Mouse (Mus musculus) neural tube, embryonic 15.5 days (tissue): ENCODE measurements around the gene Arrdc3. TPM values are rescaled to one million over a fixed set of nuclear protein-coding genes. Genes with fewer than 3 reads are reported as not detected.

ENCODE experiments used
- ATAC-seq: fragments of 200-750 bp; cut with Nextera tagmentation; 2 replicates; pipeline ENCODE4 v1.8.0; 2017; ENCODE audit warnings: mild to moderate bottlenecking, moderate TSS enrichment, moderate library complexity; ENCODE audit not compliant: low FRiP score
- H3K27ac ChIP-seq: fragments of 300-500 bp; sonication (generic); replicated peaks from 2 replicates; pipeline ENCODE4 v1.5.1; 2015; ENCODE audit warnings: mild to moderate bottlenecking, inconsistent platforms
- H3K27me3 ChIP-seq: fragments of 300-500 bp; sonication (generic); replicated peaks from 2 replicates; pipeline ENCODE4 v1.6.1; 2015; ENCODE audit warnings: inconsistent platforms
- H3K36me3 ChIP-seq: fragments of 300-500 bp; sonication (generic); 2 replicates; pipeline ENCODE4 v1.6.1; 2015; ENCODE audit warnings: inconsistent platforms
- H3K4me1 ChIP-seq: fragments of 300-500 bp; sonication (generic); 2 replicates; pipeline ENCODE4 v1.6.1; 2015; ENCODE audit warnings: inconsistent platforms
- H3K4me2 ChIP-seq: fragments of 300-500 bp; sonication (generic); 2 replicates; pipeline ENCODE4 v1.6.1; 2015; ENCODE audit warnings: inconsistent platforms, mild to moderate bottlenecking, moderate library complexity
- H3K4me3 ChIP-seq: fragments of 300-500 bp; sonication (generic); replicated peaks from 2 replicates; pipeline ENCODE4 v1.5.1; 2015; ENCODE audit warnings: mild to moderate bottlenecking, inconsistent platforms
- H3K9ac ChIP-seq: fragments of 300-500 bp; sonication (generic); replicated peaks from 2 replicates; pipeline ENCODE4 v1.6.1; 2015; ENCODE audit warnings: mild to moderate bottlenecking, inconsistent platforms
- H3K9me3 ChIP-seq: fragments of 300-500 bp; sonication (generic); replicated peaks from 2 replicates; pipeline ENCODE4 v1.6.1; 2016; ENCODE audit warnings: inconsistent platforms
- WGBS: fragments of 180-500 bp; shearing (Covaris S2); methylation state at CpG from one replicate; pipeline ENCODE4 v1.1.7; 2015; ENCODE audit warnings: mixed read lengths; 5-methylcytosine and 5-hydroxymethylcytosine counted together
- polyA plus RNA-seq: library from polyadenylated mRNA; unstranded; fragments of >200 nt; fragmentation: Nextera tagmentation; extraction: Ambion mirVana; gene quantifications from 2 replicates; pipeline ENCODE4 v1.2.1, GENCODE M21; 2015

Arrdc3 gene
- polyA plus RNA-seq, 1 experiment from 2014 or later = 32.3 TPM

DNA sequence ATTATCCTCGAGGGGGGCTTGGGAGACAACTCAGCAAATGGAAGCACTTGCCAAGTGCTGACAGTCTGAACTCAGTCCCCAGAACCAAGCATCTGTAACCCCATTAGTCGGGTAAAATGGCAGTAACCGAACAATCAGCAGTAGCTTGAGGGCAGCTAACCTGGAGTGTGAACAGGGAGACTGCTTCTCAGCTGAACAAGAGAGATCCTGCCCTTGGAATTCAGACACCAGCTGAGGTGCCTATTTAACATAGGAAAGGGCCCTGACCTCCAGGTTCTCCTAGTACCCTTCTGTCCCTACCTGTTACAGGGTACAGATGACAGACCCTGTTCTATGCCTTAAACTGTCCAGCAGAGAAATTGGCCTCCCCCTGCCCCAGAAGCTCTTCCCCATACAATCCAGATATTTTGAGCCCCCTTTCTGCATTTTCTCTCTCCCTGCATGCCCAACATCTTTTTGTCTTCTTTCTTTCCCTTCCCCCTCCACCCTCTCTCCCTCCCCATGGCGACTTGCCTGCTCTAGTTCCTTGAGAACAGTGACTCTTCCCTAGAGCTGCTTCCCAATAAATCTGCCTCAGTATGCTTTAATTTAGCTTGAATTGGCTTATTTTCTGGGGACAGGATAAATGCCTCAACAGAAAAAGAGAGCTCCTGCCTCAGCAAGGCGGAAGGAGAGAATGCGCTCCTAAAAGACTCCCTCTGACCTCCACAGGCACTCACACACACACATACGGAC is 38.6 kb downstream of the Arrdc3 start:
- Histone ChIP-seq H3K36me3 (no peaks in the 10 kb centered on the region), H3K4me3 (no peak overlapping the region), H3K9ac (no peak overlapping the region), H3K27ac (no peak overlapping the region), H3K9me3 (no peaks in the 10 kb centered on the region), H3K27me3 (no peaks in the 10 kb centered on the region), H3K4me1 (no peaks in the 10 kb centered on the region), H3K4me2 (no peak overlapping the region)
- ATAC-seq = peak; percentile 53; the same call in 1 of the 2 replicates
- 37% methylated on average over 7 of the region's 7 CpGs for WGBS

DNA sequence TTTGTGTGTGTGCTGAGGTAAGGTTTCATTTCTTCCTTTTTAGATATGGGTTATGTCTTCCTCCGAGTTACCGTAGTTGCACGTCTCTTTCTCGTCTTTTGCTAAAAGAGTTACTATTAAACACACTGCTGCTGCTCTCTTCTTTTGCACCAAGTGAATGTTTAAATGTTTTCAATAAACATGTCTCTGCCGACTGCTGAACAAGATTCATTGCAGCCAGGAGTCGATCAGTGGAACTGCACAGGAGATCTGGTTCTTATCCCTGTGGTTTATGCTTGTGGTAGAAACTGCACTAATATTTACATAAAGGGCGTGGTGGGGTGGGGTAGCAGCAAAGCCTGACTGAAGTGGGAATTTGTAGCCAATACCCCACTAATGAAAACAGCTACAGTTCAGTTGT is 45.0 kb downstream of the Arrdc3 start:
- H3K4me3 ChIP-seq = no peak overlapping the region
- WGBS = 65% methylated on average over 7 of the region's 7 CpGs
- no peaks in the 10 kb centered on the region for H3K36me3 ChIP-seq

DNA sequence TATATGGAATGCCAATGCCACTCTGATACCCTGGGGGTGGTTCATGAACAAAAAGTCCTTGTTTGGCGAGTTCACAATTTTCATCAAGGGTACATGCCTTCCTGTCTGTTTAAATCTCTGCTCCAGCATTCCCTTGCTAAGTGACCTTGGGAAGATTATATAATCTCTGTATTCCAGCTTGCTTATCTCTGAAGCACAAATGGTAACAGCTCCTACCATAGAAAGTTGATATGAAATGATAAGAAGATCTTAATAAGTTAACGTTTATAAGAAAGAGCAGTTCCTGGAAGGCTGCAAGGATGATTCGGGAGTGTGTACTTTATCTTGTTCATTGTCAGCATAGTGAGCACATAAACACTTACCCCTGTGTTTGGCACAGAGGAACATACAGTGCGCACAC is 46.8 kb downstream of the Arrdc3 start:
- Histone ChIP-seq H3K36me3 (no peaks in the 10 kb centered on the region), H3K4me3 (no peak overlapping the region)
- ATAC-seq = no peak

More for the DNA sequence above, 45.0 kb downstream of the Arrdc3 start:
- Histone ChIP-seq H3K9me3 (no peaks in the 10 kb centered on the region), H3K4me2 (no peak overlapping the region), H3K27me3 (no peaks in the 10 kb centered on the region), H3K27ac (no peak overlapping the region), H3K9ac (no peak overlapping the region), H3K4me1 (no peaks in the 10 kb centered on the region)
- ATAC-seq = no peak

DNA sequence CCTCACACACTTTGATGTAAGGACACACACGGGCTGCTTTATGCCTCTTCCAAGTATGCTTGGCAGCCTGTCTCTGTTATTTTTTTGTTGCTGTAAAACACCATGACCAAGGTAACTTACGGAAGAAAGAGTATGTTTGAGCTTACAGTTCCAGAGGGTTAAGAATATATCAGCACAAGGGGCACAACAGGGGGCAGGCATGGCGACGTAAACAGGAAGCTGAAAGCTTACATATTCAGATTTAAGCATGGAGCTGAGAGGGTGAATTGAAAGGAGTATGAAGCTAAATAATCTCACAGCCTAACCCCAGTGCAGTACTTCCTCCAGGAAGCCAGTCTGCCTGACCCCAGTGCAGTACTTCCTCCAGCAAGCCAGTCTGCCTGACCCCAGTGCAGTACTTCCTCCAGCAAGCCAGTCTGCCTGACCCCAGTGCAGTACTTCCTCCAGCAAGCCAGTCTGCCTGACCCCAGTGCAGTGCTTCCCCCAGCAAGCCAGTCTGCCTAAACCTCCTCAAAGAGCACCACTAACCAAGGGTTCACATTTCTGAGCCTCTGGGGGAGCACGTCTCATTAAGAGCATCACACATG is 49.7 kb downstream of the Arrdc3 start:
- Histone ChIP-seq H3K4me1 (no peaks in the 10 kb centered on the region), H3K4me3 (no peak overlapping the region), H3K9me3 (no peaks in the 10 kb centered on the region), H3K27me3 (no peaks in the 10 kb centered on the region), H3K9ac (no peak overlapping the region), H3K4me2 (no peak overlapping the region), H3K27ac (no peak overlapping the region), H3K36me3 (no peaks in the 10 kb centered on the region)
- no peak for ATAC-seq
- 74% methylated on average over 5 of the region's 5 CpGs for WGBS

More for the DNA sequence above, 46.8 kb downstream of the Arrdc3 start:
- Histone ChIP-seq H3K4me2 (no peak overlapping the region), H3K9me3 (no peaks in the 10 kb centered on the region), H3K27me3 (no peaks in the 10 kb centered on the region), H3K4me1 (no peaks in the 10 kb centered on the region), H3K27ac (no peak overlapping the region), H3K9ac (no peak overlapping the region)
- WGBS = 86% methylated on average over 4 of the region's 4 CpGs

DNA sequence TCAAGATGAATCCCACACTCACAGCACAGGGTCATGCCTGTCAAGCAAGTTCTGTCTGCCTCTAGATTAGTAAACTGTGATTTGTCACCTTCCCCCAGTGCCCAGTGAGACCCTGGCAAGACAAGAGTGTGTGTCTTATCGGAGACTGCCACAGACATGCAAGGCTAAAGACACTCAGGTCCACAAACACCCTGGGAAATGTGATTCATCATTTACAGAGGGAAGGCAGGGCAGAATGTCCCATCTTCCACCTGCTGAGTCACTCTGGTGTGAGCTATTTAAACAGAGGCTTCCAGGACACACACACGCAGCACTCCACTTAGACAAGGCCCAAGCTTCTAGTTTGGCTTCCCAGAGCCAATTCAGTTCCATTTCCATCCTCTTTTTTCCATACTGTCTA is 53.2 kb downstream of the Arrdc3 start:
- Histone ChIP-seq H3K36me3 (no peaks in the 10 kb centered on the region), H3K9ac (no peak overlapping the region), H3K27me3 (no peaks in the 10 kb centered on the region), H3K4me1 (no peaks in the 10 kb centered on the region), H3K9me3 (no peaks in the 10 kb centered on the region), H3K4me3 (no peak overlapping the region), H3K4me2 (no peak overlapping the region), H3K27ac (no peak overlapping the region)
- 92% methylated on average over 2 of the region's 2 CpGs for WGBS
- ATAC-seq = no peak

DNA sequence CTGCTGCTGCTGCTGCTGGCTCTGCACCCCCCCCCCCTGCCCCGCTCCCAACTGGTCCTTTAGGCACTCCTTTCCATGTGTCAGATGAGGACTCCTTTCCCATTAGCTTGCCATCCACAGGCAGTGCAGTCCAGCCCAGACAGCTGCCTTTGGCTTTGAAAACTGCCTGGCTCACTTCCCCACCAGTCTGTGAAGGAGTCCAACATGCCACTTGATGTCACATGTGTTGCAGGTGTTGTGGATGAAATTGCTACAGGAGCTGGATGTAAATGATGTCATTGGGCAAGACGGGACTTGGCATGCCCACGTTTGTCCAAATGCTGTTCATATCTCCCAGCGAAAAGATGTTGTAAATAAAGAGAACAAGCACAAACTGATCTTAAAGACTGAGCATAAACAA is 56.0 kb downstream of the Arrdc3 start:
- WGBS = 83% methylated on average over 4 of the region's 4 CpGs
- Histone ChIP-seq H3K4me1 (no peaks in the 10 kb centered on the region), H3K27me3 (no peaks in the 10 kb centered on the region), H3K4me2 (no peak overlapping the region), H3K27ac (no peak overlapping the region), H3K4me3 (no peak overlapping the region), H3K9ac (no peak overlapping the region), H3K9me3 (no peaks in the 10 kb centered on the region), H3K36me3 (no peaks in the 10 kb centered on the region)
- ATAC-seq = 0 out of 2 replicates have a peak, but pooled peaks have one; percentile 31

DNA sequence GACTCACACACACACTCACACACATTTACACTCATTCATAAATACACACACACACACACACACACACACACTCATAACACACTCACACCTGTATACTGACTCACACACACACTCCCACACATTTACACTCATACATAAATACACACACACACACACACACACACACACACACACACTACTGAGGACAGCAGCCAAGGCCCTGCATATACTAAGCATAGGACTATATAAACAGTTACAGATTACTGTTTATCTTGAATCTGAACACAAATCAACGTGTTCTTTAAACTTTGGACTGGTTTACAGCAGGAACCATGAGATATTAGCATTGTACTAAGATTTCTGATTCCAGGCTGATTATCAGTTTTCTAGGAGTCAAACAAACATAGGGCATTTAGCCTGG is 56.7 kb downstream of the Arrdc3 start:
- H3K4me1 ChIP-seq = no peaks in the 10 kb centered on the region
- 69% methylated on average over 1 of the region's 1 CpGs for WGBS

DNA sequence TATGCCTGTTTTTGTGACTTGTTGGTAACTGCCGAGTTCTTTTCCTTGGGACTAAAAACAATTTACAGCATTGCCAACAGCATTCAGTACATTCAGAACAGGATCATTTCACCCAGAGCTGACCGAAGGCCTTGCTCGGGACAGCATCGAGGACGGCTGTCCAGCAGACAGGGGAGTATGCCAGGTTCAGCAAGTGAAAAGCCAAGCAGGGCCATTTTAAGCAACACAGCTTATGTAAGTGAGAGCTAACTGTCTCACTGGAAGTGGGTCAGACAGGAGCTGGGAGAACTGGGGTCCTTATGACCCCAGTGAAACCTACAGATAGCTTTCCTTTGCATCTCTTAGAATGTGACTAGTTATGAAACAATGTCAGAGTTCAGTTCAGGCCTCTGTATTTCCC is 57.2 kb downstream of the Arrdc3 start:
- H3K4me1 ChIP-seq = no peaks in the 10 kb centered on the region
- no peak overlapping the region for H3K27ac ChIP-seq
- no peak for ATAC-seq
- H3K36me3 ChIP-seq = no peaks in the 10 kb centered on the region
- H3K9ac ChIP-seq = no peak overlapping the region
- H3K4me2 ChIP-seq = no peak overlapping the region
- no peaks in the 10 kb centered on the region for H3K27me3 ChIP-seq
- no peak overlapping the region for H3K4me3 ChIP-seq
- H3K9me3 ChIP-seq = no peaks in the 10 kb centered on the region
- WGBS = 91% methylated on average over 5 of the region's 5 CpGs

More for the DNA sequence above, 56.7 kb downstream of the Arrdc3 start:
- ATAC-seq = no peak
- no peaks in the 10 kb centered on the region for H3K9me3 ChIP-seq
- no peak overlapping the region for H3K27ac ChIP-seq
- H3K9ac ChIP-seq = no peak overlapping the region
- no peaks in the 10 kb centered on the region for H3K27me3 ChIP-seq
- no peak overlapping the region for H3K4me3 ChIP-seq
- no peaks in the 10 kb centered on the region for H3K36me3 ChIP-seq
- no peak overlapping the region for H3K4me2 ChIP-seq

DNA sequence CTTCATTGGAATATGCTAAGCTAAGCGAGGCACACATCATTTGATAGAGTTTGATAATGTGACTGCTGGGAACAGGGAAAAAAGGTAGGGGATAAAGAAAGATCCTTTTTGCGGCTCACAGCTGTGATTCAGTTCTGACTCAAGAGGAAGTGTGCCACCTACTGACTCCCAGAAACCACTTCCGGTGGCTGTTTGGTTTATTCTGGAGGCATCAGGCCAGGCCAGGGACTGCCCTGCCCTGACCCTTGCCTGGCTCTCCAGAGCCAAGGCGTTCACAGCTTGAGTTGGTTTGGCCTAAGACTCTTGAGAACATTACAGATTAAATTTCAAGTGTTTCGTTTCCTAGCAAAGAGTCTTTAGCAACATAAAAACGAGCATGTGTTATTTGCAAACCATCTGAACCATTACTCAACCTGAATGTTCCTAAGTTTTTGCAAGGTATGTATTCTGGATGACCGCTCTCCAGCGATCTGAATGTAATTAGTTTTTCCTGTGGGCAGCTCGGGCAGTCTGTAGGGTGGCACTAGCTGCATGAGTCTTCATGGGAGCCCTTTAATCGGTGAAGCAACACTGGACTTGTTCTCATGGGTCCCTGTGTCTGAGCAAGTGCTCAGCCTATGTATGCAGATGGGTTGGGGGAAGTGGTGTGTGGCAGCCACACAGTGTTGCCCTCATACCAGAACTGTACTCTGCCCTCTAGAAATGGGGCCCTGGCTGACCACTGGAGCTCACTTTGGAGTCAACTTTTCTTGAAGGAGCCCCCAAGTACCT is 57.9 kb downstream of the Arrdc3 start:
- 71% methylated on average over 10 of the region's 10 CpGs for WGBS
- H3K4me1 ChIP-seq = no peaks in the 10 kb centered on the region
- H3K9me3 ChIP-seq = no peaks in the 10 kb centered on the region
- no peaks in the 10 kb centered on the region for H3K36me3 ChIP-seq
- ATAC-seq = no peak
- H3K4me2 ChIP-seq = no peak overlapping the region
- H3K27ac ChIP-seq = no peak overlapping the region
- no peak overlapping the region for H3K9ac ChIP-seq
- no peaks in the 10 kb centered on the region for H3K27me3 ChIP-seq
- no peak overlapping the region for H3K4me3 ChIP-seq

DNA sequence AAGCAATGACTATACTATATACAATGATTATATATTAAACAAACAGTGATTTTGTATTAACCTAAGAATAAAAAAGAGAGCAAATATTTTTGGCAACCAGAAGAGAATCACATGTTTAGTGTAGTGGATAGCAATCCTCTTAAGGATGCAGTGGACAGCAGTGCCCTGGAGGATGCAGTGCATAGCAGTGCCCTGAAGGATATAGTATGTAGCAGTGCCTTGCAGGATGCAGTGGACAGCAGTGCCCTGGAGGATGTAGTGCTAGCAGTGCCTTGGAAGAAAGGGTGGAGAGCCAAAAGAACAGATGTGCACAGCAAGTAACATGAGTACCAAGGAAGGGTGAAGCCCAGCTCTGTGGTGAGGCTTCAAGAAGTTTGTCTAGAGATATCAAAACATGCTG is 61.3 kb downstream of the Arrdc3 start:
- Histone ChIP-seq H3K4me3 (no peak overlapping the region), H3K36me3 (no peaks in the 10 kb centered on the region), H3K27ac (no peak overlapping the region), H3K9ac (no peak overlapping the region), H3K27me3 (no peaks in the 10 kb centered on the region), H3K4me2 (no peak overlapping the region), H3K4me1 (no peaks in the 10 kb centered on the region), H3K9me3 (no peaks in the 10 kb centered on the region)
- no peak for ATAC-seq
